Mouse (Mus musculus): ENCODE results near the gene Plpp7. TPM values are rescaled to one million over a fixed set of nuclear protein-coding genes. Genes with fewer than 3 reads are reported as not detected.

Gene Plpp7
- total and polyA plus RNA-seq, 3 experiments, result 7.3 to 15.1 TPM; not detected in 1

- Histone ChIP-seq H3K79me2 (ENCODE audit: control insufficient read depth, insufficient read depth, low read length, poor library complexity) (no peaks in the 10 kb centered on the region), H3K27ac (ENCODE audit: control insufficient read depth, low read depth, low read length) (no peak overlapping the region), H3K27me3 (ENCODE audit: control insufficient read depth in 1 of 2, insufficient read depth in 2 of 2, low read length in 2 of 2) (no peaks in the 10 kb centered on the region), H3K9ac (ENCODE audit: control insufficient read depth, low read depth, low read length, poor library complexity, severe bottlenecking) (no peak overlapping the region), H3K4me3 (ENCODE audit: control insufficient read depth in 1 of 2, insufficient read depth in 1 of 2, low read depth in 2 of 2, low read length in 2 of 2) (no peak overlapping the region), H3K4me1 (ENCODE audit: control insufficient read depth in 1 of 2, insufficient read depth in 2 of 2, low read length in 2 of 2) (no peaks in the 10 kb centered on the region), H3K36me3 (ENCODE audit: control insufficient read depth in 1 of 2, insufficient read depth in 2 of 2, low read length in 2 of 2) (no peaks in the 10 kb centered on the region), H3K9me3 (replicated peaks; ENCODE audit: insufficient read depth, low read length) (no peaks in the 10 kb centered on the region)
- TF ChIP-seq CHD1 (IDR thresholded peaks at IDR 0.05; ENCODE audit: low read depth, low read length) (no peak), JUND (IDR thresholded peaks at IDR 0.05; ENCODE audit: low read depth, low read length) (no peak), CHD2 (IDR thresholded peaks at IDR 0.05; ENCODE audit: low read length) (no peak), RAD21 (IDR thresholded peaks at IDR 0.05; ENCODE audit: low read depth, low read length) (no peak), USF2 (IDR thresholded peaks at IDR 0.05; ENCODE audit: borderline replicate concordance in 1 of 2, insufficient read depth in 1 of 2, low read depth in 1 of 2, low read length in 2 of 2) (no peak), TAL1 (IDR thresholded peaks at IDR 0.05; ENCODE audit: low read length) (no peak), NRF1 (IDR thresholded peaks at IDR 0.05; ENCODE audit: insufficient read depth, low read depth, low read length, poor library complexity, severe bottlenecking) (no peak), NELFE (IDR thresholded peaks at IDR 0.05; ENCODE audit: low read depth, low read length) (no peak), RCOR1 (IDR thresholded peaks at IDR 0.05; ENCODE audit: low read depth, low read length) (no peak), MAFK (IDR thresholded peaks at IDR 0.05; ENCODE audit: borderline replicate concordance, low read depth, low read length) (no peak), MAX (IDR thresholded peaks at IDR 0.05; ENCODE audit: low read length) (no peak), ZC3H11A (IDR thresholded peaks at IDR 0.05; ENCODE audit: low read depth, low read length) (no peak), BHLHE40 (IDR thresholded peaks at IDR 0.05; ENCODE audit: borderline replicate concordance, low read depth, low read length) (no peak), ELF1 (IDR thresholded peaks at IDR 0.05; ENCODE audit: low read depth, low read length) (no peak), TBP (IDR thresholded peaks at IDR 0.05; ENCODE audit: low read depth, low read length) (no peak), ZNF384 (IDR thresholded peaks at IDR 0.05; ENCODE audit: low read depth, low read length) (no peak)
- no peak for DNase-seq (ENCODE audit: low read depth, low spot score)
These were observed 24.6 kb upstream of the Plpp7 start for GRCm38 (mm10) chr2:32070747-32071146.

- TF ChIP-seq ZMIZ1 (IDR thresholded peaks at IDR 0.05; ENCODE audit: low read depth, low read length) (no peak), GATA1 (IDR thresholded peaks at IDR 0.05; ENCODE audit: low read depth, low read length) (no peak), SIN3A (IDR thresholded peaks at IDR 0.05; ENCODE audit: low read length) (no peak), ZC3H11A (IDR thresholded peaks at IDR 0.05; ENCODE audit: low read depth, low read length) (no peak), TBP (IDR thresholded peaks at IDR 0.05; ENCODE audit: low read depth, low read length) (no peak), TAL1 (IDR thresholded peaks at IDR 0.05; ENCODE audit: low read length) (no peak), KAT2A (conservative IDR thresholded peaks at IDR 0.05; ENCODE audit: low read depth, low read length) (no peak), ELF1 (IDR thresholded peaks at IDR 0.05; ENCODE audit: low read depth, low read length) (no peak), NELFE (IDR thresholded peaks at IDR 0.05; ENCODE audit: low read depth, low read length) (no peak), USF2 (IDR thresholded peaks at IDR 0.05; ENCODE audit: borderline replicate concordance in 1 of 2, insufficient read depth in 1 of 2, low read depth in 1 of 2, low read length in 2 of 2) (no peak), HCFC1 (IDR thresholded peaks at IDR 0.05; ENCODE audit: low read depth, low read length) (no peak), POLR2AphosphoS2 (IDR thresholded peaks at IDR 0.05; ENCODE audit: low read length) (no peak), MYC (IDR thresholded peaks at IDR 0.05; ENCODE audit: low read depth, low read length) (no peak), MAFK (IDR thresholded peaks at IDR 0.05; ENCODE audit: borderline replicate concordance, low read depth, low read length) (no peak), GABPA (IDR thresholded peaks at IDR 0.05; ENCODE audit: low read depth, low read length) (no peak), TCF12 (IDR thresholded peaks at IDR 0.05; ENCODE audit: low read depth, low read length) (no peak), CHD2 (IDR thresholded peaks at IDR 0.05; ENCODE audit: low read length) (no peak), MXI1 (IDR thresholded peaks at IDR 0.05; ENCODE audit: low read depth, low read length) (no peak)
- no peaks in the 10 kb centered on the region for H3K27me3 ChIP-seq (ENCODE audit: control insufficient read depth in 1 of 2, insufficient read depth in 2 of 2, low read length in 2 of 2)
- no peak overlapping the region for H3K4me3 ChIP-seq (ENCODE audit: control insufficient read depth in 1 of 2, insufficient read depth in 1 of 2, low read depth in 2 of 2, low read length in 2 of 2)
- H3K27ac ChIP-seq (ENCODE audit: control insufficient read depth, low read depth, low read length), result no peak overlapping the region
- no peak overlapping the region for H3K9ac ChIP-seq (ENCODE audit: control insufficient read depth, low read depth, low read length, poor library complexity, severe bottlenecking)
- H3K4me1 ChIP-seq (ENCODE audit: control insufficient read depth in 1 of 2, insufficient read depth in 2 of 2, low read length in 2 of 2), result no peaks in the 10 kb centered on the region
- H3K36me3 ChIP-seq (ENCODE audit: control insufficient read depth in 1 of 2, insufficient read depth in 2 of 2, low read length in 2 of 2), result no peaks in the 10 kb centered on the region
- H3K9me3 ChIP-seq (replicated peaks; ENCODE audit: insufficient read depth, low read length), result no peaks in the 10 kb centered on the region
- H3K79me2 ChIP-seq (ENCODE audit: control insufficient read depth, insufficient read depth, low read length, poor library complexity), result peaks cover 3% of the 10 kb centered on the region; the same call in 1 of the 2 replicates
- no peak for DNase-seq (ENCODE audit: low read depth, low spot score)
These were observed 20.9 kb upstream of the Plpp7 start for GRCm38 (mm10) chr2:32074404-32074803.

Data from MEL (cell line).